ENCODE assay signal across 7 mouse cellular contexts in genomic region chr4:137993821-137994561, GRCm38 (mm10). TPM values are rescaled to one million over a fixed set of nuclear protein-coding genes. Genes with fewer than 3 reads are reported as not detected.
DNase-seq lines count a peak whose midpoint lies in the region; ATAC-seq and TF ChIP-seq lines count a peak whose summit lies in the region.

No protein-coding gene starts in this region.

- peak overlapping the region; percentile 69 for H3K4me2 ChIP-seq in hindbrain, embryonic 11.5 days (replicated peaks; ENCODE audit: low read depth, low read length)
- peak overlapping the region; percentile 71 for H3K4me2 ChIP-seq in limb, embryonic 11.5 days (ENCODE audit: low read depth, severe bottlenecking)

- no peak for TF ChIP-seq EP300 in MEL (IDR thresholded peaks at IDR 0.05; ENCODE audit: low read depth in 1 of 2, low read length in 2 of 2)

- H3K4me3 ChIP-seq in MEL (ENCODE audit: control insufficient read depth in 1 of 2, insufficient read depth in 1 of 2, low read depth in 2 of 2, low read length in 2 of 2): peak overlapping the region; percentile 94 to 97
- H3K4me3 ChIP-seq in forebrain, embryonic 10.5 days: peak overlapping the region; percentile 97
- peak overlapping the region; percentile 77 for H3K4me3 ChIP-seq in hindbrain, embryonic 11.5 days (ENCODE audit: low read depth, low read length)
- H3K4me3 ChIP-seq in limb, embryonic 11.5 days (ENCODE audit: low read depth, low read length): peak overlapping the region; percentile 98
- H3K4me3 ChIP-seq in midbrain, embryonic 10.5 days: peak overlapping the region; percentile 100

- H3K27ac ChIP-seq in MEL (ENCODE audit: control insufficient read depth, low read depth, low read length): peak overlapping the region; percentile 58
- H3K27ac ChIP-seq in forebrain, embryonic 10.5 days: peak overlapping the region; percentile 99
- H3K27ac ChIP-seq in hindbrain, embryonic 11.5 days (ENCODE audit: low read depth, low read length): peak overlapping the region; percentile 96
- peak overlapping the region; percentile 95 for H3K27ac ChIP-seq in limb, embryonic 11.5 days (replicated peaks; ENCODE audit: low read depth, low read length)
- H3K27ac ChIP-seq in midbrain, embryonic 10.5 days (replicated peaks): peak overlapping the region; percentile 99

- peak; percentile 64 for DNase-seq in MEL (ENCODE audit: low read depth, low spot score)
- peak; percentile 52 for DNase-seq in brain, embryonic 14.5 days (ENCODE audit: low read depth)
- peak; percentile 54 for DNase-seq in forebrain, embryonic 10.5 days (ENCODE audit: extremely low spot score, low spot score)
- peak; percentile 57 for DNase-seq in hindbrain, embryonic 11.5 days (ENCODE audit: low spot score)
- peak; percentile 62 for DNase-seq in limb, embryonic 11.5 days (ENCODE audit: low spot score)
- peak; percentile 54 for DNase-seq in midbrain, embryonic 10.5 days (ENCODE audit: low spot score)
- peak; percentile 66 to 73 for DNase-seq in spleen, postnatal 10 days (ENCODE audit: low spot score in 2 of 2)

- WGBS in forebrain, embryonic 10.5 days: under 1% methylated on average over 51 of the region's 60 CpGs
- under 1% methylated on average over 42 of the region's 60 CpGs for WGBS in hindbrain, embryonic 11.5 days
- WGBS in limb, embryonic 11.5 days: under 1% methylated on average over 50 of the region's 60 CpGs
- under 1% methylated on average over 55 of the region's 60 CpGs for WGBS in midbrain, embryonic 10.5 days

- 0 out of 4 replicates have a peak, but pooled peaks of 1 of the 2 experiments have one; percentile 40 for TF ChIP-seq POLR2A in MEL (IDR thresholded peaks at IDR 0.05; ENCODE audit: control insufficient read depth in 1 of 2, insufficient read depth in 1 of 2, low read depth in 1 of 2, low read length in 2 of 2, poor library complexity in 1 of 2)
- TF ChIP-seq POLR2A in brain, embryonic 14.5 days (IDR thresholded peaks at IDR 0.05; ENCODE audit: borderline replicate concordance, extremely low read depth, insufficient read depth, insufficient read length, poor library complexity, severe bottlenecking): no peak

- H3K79me2 ChIP-seq in MEL (ENCODE audit: control insufficient read depth, insufficient read depth, low read length, poor library complexity): peaks cover 48% of the 10 kb centered on the region

- H3K36me3 ChIP-seq in MEL (ENCODE audit: control insufficient read depth in 1 of 2, insufficient read depth in 2 of 2, low read length in 2 of 2): peaks cover 12 to 22% of the 10 kb centered on the region in 2 experiments
- peaks cover 40% of the 10 kb centered on the region for H3K36me3 ChIP-seq in forebrain, embryonic 10.5 days (replicated peaks)
- H3K36me3 ChIP-seq in hindbrain, embryonic 11.5 days (ENCODE audit: control insufficient read depth, insufficient read depth, low read length): peaks cover 3% of the 10 kb centered on the region; the same call in 1 of the 2 replicates
- peaks cover 14% of the 10 kb centered on the region for H3K36me3 ChIP-seq in limb, embryonic 11.5 days (ENCODE audit: control insufficient read depth, insufficient read depth, low read length)
- peaks cover 41% of the 10 kb centered on the region for H3K36me3 ChIP-seq in midbrain, embryonic 10.5 days

- H3K4me1 ChIP-seq in MEL (ENCODE audit: control insufficient read depth in 1 of 2, insufficient read depth in 2 of 2, low read length in 2 of 2): peaks cover 0 to 26% of the 10 kb centered on the region in 2 experiments; a peak in 3 of 4 replicates
- H3K4me1 ChIP-seq in forebrain, embryonic 10.5 days: peaks cover 58% of the 10 kb centered on the region
- peaks cover 10% of the 10 kb centered on the region; the same call in 1 of the 2 replicates for H3K4me1 ChIP-seq in hindbrain, embryonic 11.5 days (replicated peaks; ENCODE audit: control insufficient read depth, insufficient read depth, low read length)
- H3K4me1 ChIP-seq in limb, embryonic 11.5 days (ENCODE audit: control insufficient read depth, insufficient read depth, low read length): peaks cover 12% of the 10 kb centered on the region
- peaks cover 42% of the 10 kb centered on the region for H3K4me1 ChIP-seq in midbrain, embryonic 10.5 days

- H3K9me3 ChIP-seq in MEL (replicated peaks; ENCODE audit: insufficient read depth, low read length): no peaks in the 10 kb centered on the region
- no peaks in the 10 kb centered on the region for H3K9me3 ChIP-seq in forebrain, embryonic 10.5 days
- H3K9me3 ChIP-seq in hindbrain, embryonic 11.5 days (ENCODE audit: control insufficient read depth, low read length): no peaks in the 10 kb centered on the region
- H3K9me3 ChIP-seq in limb, embryonic 11.5 days (ENCODE audit: control insufficient read depth, low read length): no peaks in the 10 kb centered on the region
- peaks cover 5% of the 10 kb centered on the region; the same call in 1 of the 2 replicates for H3K9me3 ChIP-seq in midbrain, embryonic 10.5 days (replicated peaks)

- peak; percentile 31; the same call in 1 of the 2 replicates for ATAC-seq in hindbrain, embryonic 11.5 days (ENCODE audit: low FRiP score)
- ATAC-seq in limb, embryonic 11.5 days (ENCODE audit: insufficient number of reproducible peaks, low FRiP score, low TSS enrichment, low read depth): no peak

- TF ChIP-seq CTCF in MEL (IDR thresholded peaks at IDR 0.05 in 2 of 3, conservative IDR thresholded peaks at IDR 0.05 in 1 of 3; ENCODE audit: control insufficient read depth in 1 of 3, insufficient read depth in 1 of 3, low read depth in 2 of 3, low read length in 3 of 3, poor library complexity in 1 of 3, severe bottlenecking in 1 of 3): no peak
- TF ChIP-seq CTCF in brain, embryonic 14.5 days (IDR thresholded peaks at IDR 0.05; ENCODE audit: borderline replicate concordance, extremely low read depth, insufficient read depth, insufficient read length): no peak

- no peaks in the 10 kb centered on the region for H3K27me3 ChIP-seq in MEL (ENCODE audit: control insufficient read depth in 1 of 2, insufficient read depth in 2 of 2, low read length in 2 of 2)
- H3K27me3 ChIP-seq in forebrain, embryonic 10.5 days (ENCODE audit: poor library complexity, severe bottlenecking): peaks cover 27% of the 10 kb centered on the region
- no peaks in the 10 kb centered on the region for H3K27me3 ChIP-seq in hindbrain, embryonic 11.5 days (ENCODE audit: control insufficient read depth, insufficient read depth, low read length)
- H3K27me3 ChIP-seq in limb, embryonic 11.5 days (ENCODE audit: control insufficient read depth, insufficient read depth, low read length): 0 out of 2 replicates have a peak, but pooled peaks cover 3% of the 10 kb centered on the region
- peaks cover 26% of the 10 kb centered on the region for H3K27me3 ChIP-seq in midbrain, embryonic 10.5 days (ENCODE audit: low read depth, poor library complexity, severe bottlenecking)

- no peak for TF ChIP-seq RAD21 in MEL (IDR thresholded peaks at IDR 0.05; ENCODE audit: low read depth, low read length)

- peak overlapping the region; percentile 87 for H3K9ac ChIP-seq in MEL (ENCODE audit: control insufficient read depth, low read depth, low read length, poor library complexity, severe bottlenecking)
- peak overlapping the region; percentile 95 for H3K9ac ChIP-seq in hindbrain, embryonic 11.5 days (ENCODE audit: low read depth, low read length)
- peak overlapping the region; percentile 99 for H3K9ac ChIP-seq in limb, embryonic 11.5 days (ENCODE audit: low read length)

TF ChIP-seq in MEL, 35 proteins besides CTCF, POLR2A, EP300 and RAD21:
- TF ChIP-seq ZMIZ1 (IDR thresholded peaks at IDR 0.05; ENCODE audit: low read depth, low read length) (no peak), MAX (IDR thresholded peaks at IDR 0.05; ENCODE audit: low read length) (no peak), TCF12 (IDR thresholded peaks at IDR 0.05; ENCODE audit: low read depth, low read length) (no peak), BHLHE40 (IDR thresholded peaks at IDR 0.05; ENCODE audit: borderline replicate concordance, low read depth, low read length) (no peak), MYC (IDR thresholded peaks at IDR 0.05; ENCODE audit: low read depth, low read length) (no peak), HCFC1 (IDR thresholded peaks at IDR 0.05; ENCODE audit: low read depth, low read length) (no peak; the same call in 1 of the 2 replicates), KAT2A (conservative IDR thresholded peaks at IDR 0.05; ENCODE audit: low read depth, low read length) (no peak), TAL1 (IDR thresholded peaks at IDR 0.05; ENCODE audit: low read length) (no peak), USF2 (IDR thresholded peaks at IDR 0.05; ENCODE audit: borderline replicate concordance in 1 of 2, insufficient read depth in 1 of 2, low read depth in 1 of 2, low read length in 2 of 2) (no peak), ZKSCAN1 (IDR thresholded peaks at IDR 0.05; ENCODE audit: low read depth, low read length) (no peak), ZC3H11A (IDR thresholded peaks at IDR 0.05; ENCODE audit: low read depth, low read length) (no peak), MAFK (IDR thresholded peaks at IDR 0.05; ENCODE audit: borderline replicate concordance, low read depth, low read length) (no peak), NELFE (IDR thresholded peaks at IDR 0.05; ENCODE audit: low read depth, low read length) (no peak), CHD1 (IDR thresholded peaks at IDR 0.05; ENCODE audit: low read depth, low read length) (no peak), NRF1 (IDR thresholded peaks at IDR 0.05; ENCODE audit: insufficient read depth, low read depth, low read length, poor library complexity, severe bottlenecking) (no peak), MXI1 (IDR thresholded peaks at IDR 0.05; ENCODE audit: low read depth, low read length) (no peak)

RNA-seq across cellular contexts. Expression of gene Eif4g3, which starts 1.2 kb away (rescaled TPM):
- 22.8 and 27.8 TPM in 2 replicates for total RNA-seq in MEL (2012; rRNA removed)
- polyA plus RNA-seq in MEL (2012; ENCODE audit: insufficient read depth in 1 of 2, insufficient read length in 2 of 2, low read depth in 1 of 2, low replicate concordance in 2 of 2, missing spikeins in 1 of 2): 10 to 100 TPM in 1 of 2 experiments, not detected in 1; 63.7 TPM
- 130 and 149 TPM in 2 replicates for polyA plus RNA-seq in brain, embryonic 14.5 days (2012; rRNA removed)
- 36.5 and 37.2 TPM in 2 replicates for polyA plus RNA-seq in forebrain, embryonic 10.5 days (2016; fragmentation: Nextera tagmentation; extraction: Ambion mirVana)
- polyA plus RNA-seq in hindbrain, embryonic 11.5 days (2014; fragmentation: Nextera tagmentation; extraction: Ambion mirVana): 46.4 and 56.9 TPM in 2 replicates
- polyA plus RNA-seq in limb, embryonic 11.5 days (2014; fragmentation: Nextera tagmentation; extraction: Ambion mirVana): 45.5 and 51.3 TPM in 2 replicates
- polyA plus RNA-seq in midbrain, embryonic 10.5 days (2016; fragmentation: Nextera tagmentation; extraction: Ambion mirVana): 34.1 and 36.3 TPM in 2 replicates
